Mouse (Mus musculus) forebrain, embryonic 14.5 days (tissue): ENCODE measurements around the gene Cacna1i. TPM values are rescaled to one million over a fixed set of nuclear protein-coding genes. Genes with fewer than 3 reads are reported as not detected.

Source experiments
- ATAC-seq: fragments of 200-750 bp; cut with Nextera tagmentation; 2 replicates; pipeline ENCODE4 v1.8.0; 2017; ENCODE audit warnings: mild to moderate bottlenecking, moderate library complexity
- DNase-seq: peaks from one replicate; pipeline ENCODE4 v3.0.0-alpha.2; 2015; ENCODE audit warnings: low spot score
- H3K27ac ChIP-seq: fragments of 300-500 bp; sonication (generic); 2 replicates; pipeline ENCODE4 v1.5.1; 2014; ENCODE audit warnings: low read depth, mild to moderate bottlenecking, control low read depth, low read length, moderate library complexity
- H3K27me3 ChIP-seq: fragments of 300-500 bp; sonication (generic); replicated peaks from 2 replicates; pipeline ENCODE4 v1.6.1; 2014; ENCODE audit warnings: low read length, control low read depth, mixed read lengths; ENCODE audit not compliant: control insufficient read depth, insufficient read depth
- H3K36me3 ChIP-seq: fragments of 300-500 bp; sonication (generic); 2 replicates; pipeline ENCODE4 v1.6.1; 2014; ENCODE audit warnings: low read length, control low read depth; ENCODE audit not compliant: control insufficient read depth, insufficient read depth
- H3K4me1 ChIP-seq: fragments of 300-500 bp; sonication (generic); 2 replicates; pipeline ENCODE4 v1.6.1; 2014; ENCODE audit warnings: antibody characterized with exemption, low read length, control low read depth; ENCODE audit not compliant: control insufficient read depth, insufficient read depth
- H3K4me2 ChIP-seq: fragments of 300-500 bp; sonication (generic); 2 replicates; pipeline ENCODE4 v1.6.1; 2014; ENCODE audit warnings: mild to moderate bottlenecking, control low read depth, low read length
- H3K4me3 ChIP-seq: fragments of 300-500 bp; sonication (generic); 2 replicates; pipeline ENCODE4 v1.5.1; 2014; ENCODE audit warnings: low read depth, low read length, control low read depth
- H3K9ac ChIP-seq: fragments of 300-500 bp; sonication (generic); 2 replicates; pipeline ENCODE4 v1.6.1; 2014; ENCODE audit warnings: mild to moderate bottlenecking, low read length, control low read depth, moderate library complexity
- H3K9me3 ChIP-seq: fragments of 300-500 bp; sonication (generic); replicated peaks from 2 replicates; pipeline ENCODE4 v1.6.1; 2016; ENCODE audit warnings: low read length, control low read depth, mixed read lengths; ENCODE audit not compliant: control insufficient read depth
- WGBS: fragments of 180-500 bp; shearing (Covaris S2); extraction: QIAGEN DNeasy Blood & Tissue Kit; methylation state at CpG from one replicate; pipeline ENCODE4 v1.1.7; 2014; 5-methylcytosine and 5-hydroxymethylcytosine counted together
- polyA plus RNA-seq: library from polyadenylated mRNA; unstranded; fragments of >200 nt; fragmentation: Nextera tagmentation; extraction: Ambion mirVana; gene quantifications from 2 replicates; pipeline ENCODE4 v1.2.1, GENCODE M21; 2014

Gene Cacna1i
- polyA plus RNA-seq, 1 experiment from 2014 or later, result 0.46 TPM

GRCm38 (mm10) chr15:80335196-80335595 is 48.2 kb downstream of the Cacna1i start:
- Histone ChIP-seq H3K27ac (no peak overlapping the region), H3K9ac (no peak overlapping the region), H3K4me1 (no peaks in the 10 kb centered on the region), H3K36me3 (no peaks in the 10 kb centered on the region), H3K9me3 (no peaks in the 10 kb centered on the region), H3K4me3 (no peak overlapping the region), H3K4me2 (no peak overlapping the region), H3K27me3 (no peaks in the 10 kb centered on the region)
- WGBS, result 71% methylated on average over 7 of the region's 7 CpGs
- DNase-seq (no peak), ATAC-seq (no peak)

GRCm38 (mm10) chr15:80340348-80340747 is 53.3 kb downstream of the Cacna1i start:
- Histone ChIP-seq H3K27me3 (no peaks in the 10 kb centered on the region), H3K4me2 (no peak overlapping the region), H3K4me3 (no peak overlapping the region), H3K27ac (no peak overlapping the region), H3K9me3 (no peaks in the 10 kb centered on the region), H3K4me1 (no peaks in the 10 kb centered on the region), H3K9ac (no peak overlapping the region), H3K36me3 (no peaks in the 10 kb centered on the region)
- 88% methylated on average over 2 of the region's 2 CpGs for WGBS
- DNase-seq, result peak; percentile 54
- no peak for ATAC-seq

GRCm38 (mm10) chr15:80342394-80342793 is 55.4 kb downstream of the Cacna1i start:
- 87% methylated on average over 4 of the region's 4 CpGs for WGBS
- Histone ChIP-seq H3K36me3 (no peaks in the 10 kb centered on the region), H3K4me1 (no peaks in the 10 kb centered on the region), H3K4me2 (no peak overlapping the region), H3K27me3 (no peaks in the 10 kb centered on the region), H3K9me3 (no peaks in the 10 kb centered on the region), H3K4me3 (no peak overlapping the region), H3K9ac (no peak overlapping the region), H3K27ac (no peak overlapping the region)
- ATAC-seq, result no peak
- DNase-seq, result no peak

GRCm38 (mm10) chr15:80343031-80343430 is 56.0 kb downstream of the Cacna1i start:
- H3K27me3 ChIP-seq, result no peaks in the 10 kb centered on the region
- H3K4me2 ChIP-seq, result no peak overlapping the region
- no peaks in the 10 kb centered on the region for H3K9me3 ChIP-seq
- H3K9ac ChIP-seq, result no peak overlapping the region
- WGBS, result 34% methylated on average over 10 of the region's 10 CpGs
- H3K36me3 ChIP-seq, result no peaks in the 10 kb centered on the region
- DNase-seq (no peak), ATAC-seq (no peak)
- no peaks in the 10 kb centered on the region for H3K4me1 ChIP-seq
- no peak overlapping the region for H3K27ac ChIP-seq
- H3K4me3 ChIP-seq, result no peak overlapping the region

GRCm38 (mm10) chr15:80343731-80344130 is 56.7 kb downstream of the Cacna1i start:
- DNase-seq, result no peak
- H3K9ac ChIP-seq, result no peak overlapping the region

GRCm38 (mm10) chr15:80346510-80346909 is 59.5 kb downstream of the Cacna1i start:
- Histone ChIP-seq H3K27me3 (no peaks in the 10 kb centered on the region), H3K4me1 (no peaks in the 10 kb centered on the region), H3K27ac (no peak overlapping the region), H3K9me3 (no peaks in the 10 kb centered on the region), H3K4me3 (no peak overlapping the region), H3K36me3 (no peaks in the 10 kb centered on the region), H3K4me2 (no peak overlapping the region), H3K9ac (no peak overlapping the region)
- no peak for ATAC-seq
- no peak for DNase-seq
- WGBS, result 55% methylated on average over 7 of the region's 7 CpGs

More at GRCm38 (mm10) chr15:80343731-80344130, 56.7 kb downstream of the Cacna1i start:
- WGBS, result 96% methylated on average over 5 of the region's 5 CpGs
- no peak overlapping the region for H3K27ac ChIP-seq
- no peak overlapping the region for H3K4me2 ChIP-seq
- H3K9me3 ChIP-seq, result no peaks in the 10 kb centered on the region
- no peaks in the 10 kb centered on the region for H3K4me1 ChIP-seq
- H3K4me3 ChIP-seq, result no peak overlapping the region
- no peaks in the 10 kb centered on the region for H3K27me3 ChIP-seq
- H3K36me3 ChIP-seq, result no peaks in the 10 kb centered on the region
- no peak for ATAC-seq

GRCm38 (mm10) chr15:80350431-80350830 is 63.4 kb downstream of the Cacna1i start:
- Histone ChIP-seq H3K4me1 (no peaks in the 10 kb centered on the region), H3K27ac (no peak overlapping the region), H3K4me2 (no peak overlapping the region), H3K36me3 (no peaks in the 10 kb centered on the region), H3K4me3 (no peak overlapping the region), H3K9me3 (no peaks in the 10 kb centered on the region), H3K27me3 (no peaks in the 10 kb centered on the region), H3K9ac (no peak overlapping the region)
- ATAC-seq (no peak), DNase-seq (no peak)
- 86% methylated on average over 5 of the region's 5 CpGs for whole genome bisulfite sequencing

GRCm38 (mm10) chr15:80358798-80359197 is 71.8 kb downstream of the Cacna1i start:
- Histone ChIP-seq H3K27ac (no peak overlapping the region), H3K9ac (no peak overlapping the region), H3K4me2 (no peak overlapping the region), H3K9me3 (no peaks in the 10 kb centered on the region), H3K36me3 (no peaks in the 10 kb centered on the region), H3K27me3 (no peaks in the 10 kb centered on the region), H3K4me1 (peaks cover 7% of the 10 kb centered on the region; the same call in 1 of the 2 replicates), H3K4me3 (no peak overlapping the region)
- 78% methylated on average over 19 of the region's 19 CpGs for WGBS
- no peak for DNase-seq
- ATAC-seq, result no peak

GRCm38 (mm10) chr15:80361780-80362508 is 74.9 kb downstream of the Cacna1i start:
- no peak overlapping the region for H3K4me2 ChIP-seq

More at GRCm38 (mm10) chr15:80361780-80362508, 74.9 kb downstream of the Cacna1i start:
- no peak overlapping the region for H3K9ac ChIP-seq
- H3K4me3 ChIP-seq, result no peak overlapping the region
- no peak overlapping the region for H3K27ac ChIP-seq
- H3K36me3 ChIP-seq, result no peaks in the 10 kb centered on the region
- 91% methylated on average over 15 of the region's 15 CpGs for WGBS
- H3K27me3 ChIP-seq, result no peaks in the 10 kb centered on the region
- no peak for ATAC-seq
- no peak for DNase-seq
- no peaks in the 10 kb centered on the region for H3K9me3 ChIP-seq
- peaks cover 9% of the 10 kb centered on the region; the same call in 1 of the 2 replicates for H3K4me1 ChIP-seq
